Mouse (Mus musculus): ENCODE results near the gene Rundc1. TPM values are rescaled to one million over a fixed set of nuclear protein-coding genes. Genes with fewer than 3 reads are reported as not detected.
"Not testable (repeated sequence)": the region's sequence is repeated elsewhere in the genome, so short reads cannot be mapped to it uniquely, and the experiment has no call there.

Rundc1 gene
- total and polyA plus RNA-seq, 3 experiments = 6.8 to 13.5 (median 10.7) TPM

DNA sequence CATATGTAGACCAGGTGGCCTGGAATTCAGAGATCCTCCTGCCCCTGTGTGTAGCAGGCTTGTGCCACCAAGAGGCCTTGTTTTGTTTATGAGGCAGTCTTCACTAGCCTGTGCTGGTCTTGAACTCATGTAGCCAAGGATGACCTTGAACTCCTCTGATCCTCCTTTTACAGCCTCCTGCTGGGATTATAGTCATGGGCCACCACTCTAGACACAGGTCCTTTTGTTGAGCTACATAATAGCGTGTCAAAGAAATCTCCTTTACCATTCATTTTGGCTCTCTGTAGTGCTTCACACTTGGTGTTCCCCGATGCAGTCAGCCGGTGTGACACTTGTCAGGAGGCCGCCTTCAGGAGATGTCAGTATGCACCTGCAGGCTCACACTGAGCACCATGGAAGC is 12.0 kb downstream of the Rundc1 start:
- dilution Hi-C loops (cut with MboI; ENCODE audit: extremely low pct_ligation_motif_present, extremely low pct_unique_long_range_greater_than_20kb, low sequenced_read_pairs) = no loop called here

GRCm38 (mm10) chr11:101438006-101438405 is 13.1 kb downstream of the Rundc1 start:
- TF ChIP-seq TBP (conservative IDR thresholded peaks at IDR 0.05; ENCODE audit: low read depth, low read length) = peak; percentile 70; the same call in 1 of the 2 replicates

More for the DNA sequence above, 12.0 kb downstream of the Rundc1 start:
- Histone ChIP-seq H3K36me3 (replicated peaks in 1 of 2; ENCODE audit: control insufficient read depth in 1 of 2, insufficient read depth in 1 of 2, low read length in 1 of 2) (peaks cover 35 to 44% of the 10 kb centered on the region in 2 experiments), H3K4me3 (replicated peaks in 1 of 3; ENCODE audit: low read depth in 2 of 3, low read length in 2 of 3, poor library complexity in 1 of 3) (no peak overlapping the region), H3K79me2 (replicated peaks; ENCODE audit: control insufficient read depth, extremely low read depth, insufficient read depth, poor library complexity, severe bottlenecking) (no peaks in the 10 kb centered on the region), H3K9me3 (replicated peaks; ENCODE audit: low read length) (no peaks in the 10 kb centered on the region), H3K9ac (ENCODE audit: insufficient read depth, low read depth) (no peak overlapping the region), H3K4me2 (ENCODE audit: insufficient read depth, low read depth, poor library complexity, severe bottlenecking) (no peak overlapping the region), H3K27me3 (replicated peaks) (no peaks in the 10 kb centered on the region), H3K4me1 (ENCODE audit: control insufficient read depth in 1 of 2, insufficient read depth in 2 of 2) (no peaks in the 10 kb centered on the region), H3K27ac (ENCODE audit: insufficient read depth, low read depth) (no peak overlapping the region)
- in situ Hi-C loops (cut with MboI; ENCODE audit: low pct_ligation_motif_present, low pct_unique_long_range_greater_than_20kb, low sequenced_read_pairs) = no loop called here
- no peak for DNase-seq (ENCODE audit: extremely low read depth)
- no peak for TF ChIP-seq JUND (conservative IDR thresholded peaks at IDR 0.05; ENCODE audit: low read depth, low read length)
- no peak for TF ChIP-seq IRF4 (IDR thresholded peaks at IDR 0.05; ENCODE audit: low read depth, low read length)
- TF ChIP-seq E2F4 (IDR thresholded peaks at IDR 0.05; ENCODE audit: insufficient replicate concordance, low read depth, low read length) = no peak
- no peak for TF ChIP-seq JUN (IDR thresholded peaks at IDR 0.05; ENCODE audit: insufficient read depth, low read depth, low read length)
- no peak for TF ChIP-seq BHLHE40 (IDR thresholded peaks at IDR 0.05; ENCODE audit: low read depth, low read length)
- no peak for TF ChIP-seq CHD2 (IDR thresholded peaks at IDR 0.05; ENCODE audit: low read length)
- no peak for TF ChIP-seq MAFK (IDR thresholded peaks at IDR 0.05; ENCODE audit: insufficient replicate concordance, low read length)
- no peak for TF ChIP-seq NELFE (IDR thresholded peaks at IDR 0.05; ENCODE audit: low read depth, low read length)
- no peak for TF ChIP-seq EP300 (IDR thresholded peaks at IDR 0.05; ENCODE audit: low read length)
- no peak for TF ChIP-seq MEF2A (IDR thresholded peaks at IDR 0.05; ENCODE audit: borderline replicate concordance, low read depth, low read length)
- TF ChIP-seq MXI1 (IDR thresholded peaks at IDR 0.05; ENCODE audit: low read depth, low read length) = no peak
- no peak for TF ChIP-seq TCF12 (IDR thresholded peaks at IDR 0.05; ENCODE audit: low read depth, low read length)

More at GRCm38 (mm10) chr11:101438006-101438405, 13.1 kb downstream of the Rundc1 start:
- DNase-seq (ENCODE audit: extremely low read depth); H3K27me3 ChIP-seq (replicated peaks); H3K9me3 ChIP-seq (replicated peaks; ENCODE audit: low read length); dilution Hi-C loops (cut with MboI; ENCODE audit: extremely low pct_ligation_motif_present, extremely low pct_unique_long_range_greater_than_20kb, low sequenced_read_pairs); H3K27ac ChIP-seq (ENCODE audit: insufficient read depth, low read depth); H3K4me3 ChIP-seq (replicated peaks in 1 of 3; ENCODE audit: low read depth in 2 of 3, low read length in 2 of 3, poor library complexity in 1 of 3); H3K4me1 ChIP-seq (ENCODE audit: control insufficient read depth in 1 of 2, insufficient read depth in 2 of 2); in situ Hi-C loops (cut with MboI; ENCODE audit: low pct_ligation_motif_present, low pct_unique_long_range_greater_than_20kb, low sequenced_read_pairs); H3K9ac ChIP-seq (ENCODE audit: insufficient read depth, low read depth); H3K4me2 ChIP-seq (ENCODE audit: insufficient read depth, low read depth, poor library complexity, severe bottlenecking); H3K79me2 ChIP-seq (replicated peaks; ENCODE audit: control insufficient read depth, extremely low read depth, insufficient read depth, poor library complexity, severe bottlenecking): not testable (repeated sequence)
- peaks cover 32 to 39% of the 10 kb centered on the region in 2 experiments for H3K36me3 ChIP-seq (replicated peaks in 1 of 2; ENCODE audit: control insufficient read depth in 1 of 2, insufficient read depth in 1 of 2, low read length in 1 of 2)

Measured in CH12.LX (cell line).